Mouse (Mus musculus) stomach, embryonic 15.5 days (tissue): ENCODE data around the gene Ndufa10. TPM values are rescaled to one million over a fixed set of nuclear protein-coding genes. Genes with fewer than 3 reads are reported as not detected.

ENCODE experiments used
- ATAC-seq: fragments of 200-750 bp; cut with Nextera tagmentation; 2 replicates; pipeline ENCODE4 v1.8.0; 2017; ENCODE audit warnings: low read depth, moderate number of reproducible peaks, moderate TSS enrichment; ENCODE audit not compliant: insufficient read depth, low FRiP score
- H3K27ac ChIP-seq: fragments of 300-500 bp; sonication (generic); 2 replicates; pipeline ENCODE4 v1.5.1; 2015; ENCODE audit warnings: mild to moderate bottlenecking, inconsistent platforms
- H3K27me3 ChIP-seq: fragments of 300-500 bp; sonication (generic); replicated peaks from 2 replicates; pipeline ENCODE4 v1.6.1; 2015; ENCODE audit warnings: inconsistent platforms
- H3K36me3 ChIP-seq: fragments of 300-500 bp; sonication (generic); 2 replicates; pipeline ENCODE4 v1.6.1; 2015; ENCODE audit warnings: inconsistent platforms
- H3K4me1 ChIP-seq: fragments of 300-500 bp; sonication (generic); 2 replicates; pipeline ENCODE4 v1.6.1; 2015; ENCODE audit warnings: inconsistent platforms
- H3K4me2 ChIP-seq: fragments of 300-500 bp; sonication (generic); 2 replicates; pipeline ENCODE4 v1.6.1; 2015; ENCODE audit warnings: mild to moderate bottlenecking, inconsistent platforms
- H3K4me3 ChIP-seq: fragments of 300-500 bp; sonication (generic); replicated peaks from 2 replicates; pipeline ENCODE4 v1.5.1; 2015; ENCODE audit warnings: inconsistent platforms
- H3K9ac ChIP-seq: fragments of 300-500 bp; sonication (generic); 2 replicates; pipeline ENCODE4 v1.6.1; 2015; ENCODE audit warnings: inconsistent platforms
- H3K9me3 ChIP-seq: fragments of 300-500 bp; sonication (generic); 2 replicates; pipeline ENCODE4 v1.6.1; 2016; ENCODE audit warnings: inconsistent platforms
- WGBS: fragments of 180-500 bp; shearing (Covaris S2); methylation state at CpG from one replicate; pipeline ENCODE4 v1.1.7; 2015; 5-methylcytosine and 5-hydroxymethylcytosine counted together
- microRNA-seq: library from miRNA; unstranded; fragments of <30 nt; microRNA quantifications from one replicate; pipeline ENCODE4, GENCODE M21; 2016
- polyA plus RNA-seq: library from polyadenylated mRNA; unstranded; fragments of >200 nt; fragmentation: Nextera tagmentation; extraction: Ambion mirVana; gene quantifications from 2 replicates; pipeline ENCODE4 v1.2.1, GENCODE M21; 2015

Gene Ndufa10
- polyA plus RNA-seq, 1 experiment from 2014 or later = 253 TPM

DNA sequence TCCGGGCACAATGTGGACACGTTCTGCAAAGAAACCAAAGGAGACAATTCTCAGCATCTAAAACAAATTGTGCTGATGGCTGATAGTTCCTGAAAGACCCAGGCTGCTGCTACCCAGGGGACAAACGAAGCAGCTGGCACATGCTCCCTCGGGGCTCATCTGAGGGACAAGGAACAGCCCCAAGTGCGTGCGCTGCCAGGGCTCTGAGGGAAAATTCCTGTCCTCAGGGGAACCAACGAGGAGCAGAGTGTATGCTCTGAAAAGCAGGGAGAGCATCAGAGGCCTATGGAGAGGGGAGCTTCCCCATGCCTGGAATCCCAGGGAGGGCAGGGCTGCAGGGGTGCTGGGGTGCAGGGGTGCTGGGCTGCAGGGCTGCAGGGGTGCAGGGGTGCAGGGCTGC is 48.9 kb downstream of the Ndufa10 start:
- no peaks in the 10 kb centered on the region for H3K4me1 ChIP-seq
- H3K4me3 ChIP-seq = no peak overlapping the region
- no peak for ATAC-seq
- H3K9ac ChIP-seq = no peak overlapping the region
- no peak overlapping the region for H3K4me2 ChIP-seq
- H3K9me3 ChIP-seq = no peaks in the 10 kb centered on the region
- no peak overlapping the region for H3K27ac ChIP-seq
- no peaks in the 10 kb centered on the region for H3K36me3 ChIP-seq
- H3K27me3 ChIP-seq = no peaks in the 10 kb centered on the region
- WGBS = 65% methylated on average over 7 of the region's 7 CpGs

- WGBS = 70% methylated on average over 5 of the region's 5 CpGs
Measured at GRCm38 (mm10) chr1:92405131-92405530, 68.5 kb downstream of the Ndufa10 start.

GRCm38 (mm10) chr1:92400556-92400955 is 73.1 kb downstream of the Ndufa10 start:
- no peak overlapping the region for H3K27ac ChIP-seq
- no peaks in the 10 kb centered on the region for H3K4me1 ChIP-seq
- no peaks in the 10 kb centered on the region for H3K27me3 ChIP-seq
- H3K36me3 ChIP-seq = no peaks in the 10 kb centered on the region
- no peak overlapping the region for H3K4me2 ChIP-seq
- no peak overlapping the region for H3K9ac ChIP-seq
- 84% methylated on average over 2 of the region's 2 CpGs for WGBS
- no peak overlapping the region for H3K4me3 ChIP-seq
- no peak for ATAC-seq
- H3K9me3 ChIP-seq = no peaks in the 10 kb centered on the region

More at GRCm38 (mm10) chr1:92405131-92405530, 68.5 kb downstream of the Ndufa10 start:
- Histone ChIP-seq H3K27me3 (no peaks in the 10 kb centered on the region), H3K4me1 (no peaks in the 10 kb centered on the region), H3K9me3 (no peaks in the 10 kb centered on the region), H3K9ac (no peak overlapping the region), H3K36me3 (no peaks in the 10 kb centered on the region), H3K4me2 (no peak overlapping the region), H3K27ac (no peak overlapping the region), H3K4me3 (no peak overlapping the region)
- ATAC-seq = no peak

- Histone ChIP-seq H3K4me3 (no peak overlapping the region), H3K36me3 (no peaks in the 10 kb centered on the region), H3K27me3 (no peaks in the 10 kb centered on the region), H3K27ac (no peak overlapping the region), H3K4me2 (no peak overlapping the region), H3K4me1 (no peaks in the 10 kb centered on the region), H3K9me3 (no peaks in the 10 kb centered on the region), H3K9ac (no peak overlapping the region)
- 30% methylated on average over 7 of the region's 7 CpGs for WGBS
- no peak; the same call in 1 of the 2 replicates for ATAC-seq
Measured at GRCm38 (mm10) chr1:92398601-92399000, 75.1 kb downstream of the Ndufa10 start.

DNA sequence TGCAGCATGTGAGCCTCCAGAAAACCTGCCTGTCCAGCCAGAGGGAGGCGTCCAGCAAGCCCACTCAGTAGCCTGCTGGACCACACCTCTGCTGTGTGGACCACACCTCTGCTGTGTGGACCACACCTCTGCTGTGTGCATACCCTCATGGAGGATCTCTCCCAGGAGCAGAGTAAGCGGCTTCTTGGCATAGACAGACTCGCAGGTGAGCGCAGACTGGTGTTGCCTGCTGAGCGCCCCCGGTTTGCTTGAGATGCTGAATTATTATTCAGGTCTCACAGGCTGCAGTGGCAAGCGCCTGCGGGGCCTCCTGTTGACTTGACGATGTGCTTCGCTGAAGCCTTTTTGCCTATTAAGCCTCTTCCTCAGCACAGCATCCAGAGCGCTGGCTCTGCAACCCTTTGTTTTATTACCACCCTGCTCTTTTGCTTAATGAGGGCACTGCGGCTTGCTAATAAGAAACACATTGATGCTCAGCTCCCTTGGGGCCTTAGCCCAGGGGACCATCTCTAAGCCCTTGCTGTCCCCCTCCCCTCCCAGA is 76.1 kb downstream of the Ndufa10 start:
- Histone ChIP-seq H3K36me3 (no peaks in the 10 kb centered on the region), H3K9me3 (no peaks in the 10 kb centered on the region), H3K9ac (no peak overlapping the region), H3K4me2 (no peak overlapping the region), H3K27ac (no peak overlapping the region), H3K27me3 (no peaks in the 10 kb centered on the region), H3K4me3 (no peak overlapping the region), H3K4me1 (no peaks in the 10 kb centered on the region)
- 0 out of 2 replicates have a peak, but pooled peaks have one; percentile 39 for ATAC-seq
- WGBS = 40% methylated on average over 12 of the region's 12 CpGs

DNA sequence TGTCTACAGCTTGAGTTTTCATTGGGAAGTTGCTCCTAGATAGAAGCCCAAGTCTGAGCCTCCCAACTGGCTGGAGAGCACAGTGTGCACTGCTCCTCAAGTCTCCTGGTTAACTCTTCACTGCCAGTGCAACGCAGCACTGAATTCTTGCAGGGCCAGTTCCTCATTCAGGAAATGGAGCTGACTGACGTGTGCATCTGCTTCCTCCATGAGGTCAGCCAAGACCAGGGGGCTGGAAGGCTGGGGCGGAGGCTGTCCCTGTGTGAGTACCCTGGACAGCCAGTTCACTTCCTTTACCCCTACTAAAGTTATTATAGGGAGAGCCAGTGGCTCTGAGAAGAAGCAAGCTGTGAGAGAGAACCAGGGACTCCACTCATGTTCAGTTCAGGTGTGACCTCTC is 79.4 kb downstream of the Ndufa10 start:
- Histone ChIP-seq H3K9me3 (no peaks in the 10 kb centered on the region), H3K9ac (no peak overlapping the region), H3K4me3 (no peak overlapping the region), H3K27ac (no peak overlapping the region), H3K4me2 (no peak overlapping the region), H3K36me3 (no peaks in the 10 kb centered on the region), H3K4me1 (no peaks in the 10 kb centered on the region), H3K27me3 (no peaks in the 10 kb centered on the region)
- 77% methylated on average over 3 of the region's 3 CpGs for WGBS
- ATAC-seq = no peak

- no peak overlapping the region for H3K9ac ChIP-seq
- H3K9me3 ChIP-seq = no peaks in the 10 kb centered on the region
- no peak overlapping the region for H3K4me3 ChIP-seq
- H3K4me1 ChIP-seq = no peaks in the 10 kb centered on the region
- H3K36me3 ChIP-seq = no peaks in the 10 kb centered on the region
- ATAC-seq = no peak
- H3K27ac ChIP-seq = no peak overlapping the region
- H3K4me2 ChIP-seq = no peak overlapping the region
- 82% methylated on average over 6 of the region's 6 CpGs for WGBS
- H3K27me3 ChIP-seq = no peaks in the 10 kb centered on the region
Measured at GRCm38 (mm10) chr1:92393166-92393565, 80.5 kb downstream of the Ndufa10 start.

Small RNA genes lying within 50 kb of the gene (microRNA-seq; reads per million reads assigned to microRNA genes)
- 1.7 reads per million for gene Mir6900

Other genes with a start within 250 kb of the Ndufa10 start
- gene Olfr1416, start 11.3 kb upstream of the Ndufa10 start, polyA plus RNA-seq = not detected in 2 replicates
- not detected in 2 replicates for gene Olfr1415, start 22.2 kb upstream of the Ndufa10 start, polyA plus RNA-seq
- gene Olfr1414, start 44.8 kb upstream of the Ndufa10 start, polyA plus RNA-seq = not detected in 2 replicates
- not detected in 2 replicates for gene Olfr1413, start 97.5 kb upstream of the Ndufa10 start, polyA plus RNA-seq
- gene Olfr1412, start 111.9 kb upstream of the Ndufa10 start, polyA plus RNA-seq = not detected in 2 replicates
- not detected in 2 replicates for gene Olfr1411, start 120.6 kb upstream of the Ndufa10 start, polyA plus RNA-seq
- gene Olfr1410, start 131.9 kb upstream of the Ndufa10 start, polyA plus RNA-seq = not detected in 2 replicates
- gene Olfr12, start 143.9 kb upstream of the Ndufa10 start, polyA plus RNA-seq = not detected in 2 replicates
- 349 and 369 TPM in 2 replicates for gene Cops9, start 168.1 kb upstream of the Ndufa10 start, polyA plus RNA-seq
- 0.19 and 0.21 TPM in 2 replicates for gene Otos, start 175.0 kb upstream of the Ndufa10 start, polyA plus RNA-seq